Mouse (Mus musculus): ENCODE data around the gene Snap25. TPM values are rescaled to one million over a fixed set of nuclear protein-coding genes. Genes with fewer than 3 reads are reported as not detected.

Gene Snap25
- total RNA-seq (2021) (under 1 TPM in 1 of 2 experiments, not detected in 1; 0.64 TPM), polyA plus RNA-seq (2012; rRNA removed) (0.98 and 3.0 TPM in 2 replicates)
- long read RNA-seq, partial matches to known transcripts, result 0 of 1 reads
- long read RNA-seq, other reads (novel, unspliced or antisense), result 1 of 1 reads

GRCm38 (mm10) chr2:136713299-136713758, at the start of gene Snap25:
Snap25 (plus strand) TSS chr2:136713453.
- TF ChIP-seq EP300 (IDR thresholded peaks at IDR 0.05; ENCODE audit: insufficient read depth, low read depth, low read length) (no peak), CTCF (IDR thresholded peaks at IDR 0.05) (no peak), POLR2A (IDR thresholded peaks at IDR 0.05; ENCODE audit: insufficient read depth, low read depth, low read length) (no peak)
- intact Hi-C loops (cut with DNase I), result loop anchor here (10.0 kb wide), 2 partner anchors 109 to 569 kb away; no protein-coding TSS in a partner anchor
- Histone ChIP-seq H3K36me3 (ENCODE audit: control insufficient read depth, insufficient read depth, low read length) (no peaks in the 10 kb centered on the region), H3K4me1 (ENCODE audit: control insufficient read depth, insufficient read depth, low read length) (no peaks in the 10 kb centered on the region), H3K79me2 (replicated peaks; ENCODE audit: control insufficient read depth, insufficient read depth, low read length) (no peaks in the 10 kb centered on the region), H3K27me3 (ENCODE audit: control insufficient read depth, insufficient read depth, low read length) (peaks cover 3% of the 10 kb centered on the region; the same call in 1 of the 2 replicates), H3K9ac (ENCODE audit: low read depth, low read length) (no peak within 1 kb of the TSS), H3K4me3 (no peak within 1 kb of the TSS), H3K27ac (no peak within 1 kb of the TSS)
- WGBS, result under 1% methylated on average over 20 of the region's 20 CpGs
- DNase-seq, result no peak

DNA sequence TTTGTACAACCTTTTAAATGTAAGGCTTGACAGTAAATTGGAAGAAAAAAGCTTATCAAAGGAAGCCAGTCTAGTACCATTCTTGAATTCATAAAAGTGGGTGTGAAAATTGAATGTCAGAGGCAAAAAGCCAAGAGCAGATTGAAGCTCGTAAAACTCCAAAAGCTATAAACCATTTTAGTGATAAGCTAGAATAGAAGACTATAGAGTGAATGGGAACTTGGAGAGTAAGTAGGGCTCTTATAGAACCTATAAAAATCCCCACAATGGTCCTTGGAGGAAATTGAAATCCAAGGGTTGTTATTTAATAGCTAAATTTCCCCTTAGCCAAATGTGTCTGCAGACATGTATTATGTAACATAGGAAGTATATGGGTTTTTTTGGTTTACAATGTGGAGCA, 46.3 kb upstream of the Snap25 start:
- no peak for TF ChIP-seq POLR2A (IDR thresholded peaks at IDR 0.05; ENCODE audit: insufficient read depth, low read depth, low read length)
- no peak for TF ChIP-seq EP300 (IDR thresholded peaks at IDR 0.05; ENCODE audit: insufficient read depth, low read depth, low read length)
- TF ChIP-seq CTCF (IDR thresholded peaks at IDR 0.05), result no peak
- H3K79me2 ChIP-seq (replicated peaks; ENCODE audit: control insufficient read depth, insufficient read depth, low read length), result no peaks in the 10 kb centered on the region
- no peak for DNase-seq
- H3K27me3 ChIP-seq (ENCODE audit: control insufficient read depth, insufficient read depth, low read length), result no peaks in the 10 kb centered on the region
- H3K36me3 ChIP-seq (ENCODE audit: control insufficient read depth, insufficient read depth, low read length), result no peaks in the 10 kb centered on the region
- no peak overlapping the region for H3K9ac ChIP-seq (ENCODE audit: low read depth, low read length)
- peaks cover 2% of the 10 kb centered on the region for H3K4me1 ChIP-seq (ENCODE audit: control insufficient read depth, insufficient read depth, low read length)
- intact Hi-C loops (cut with DNase I), result no loop called here
- 67% methylated on average over 1 of the region's 1 CpGs for WGBS
- no peak overlapping the region for H3K27ac ChIP-seq
- H3K4me3 ChIP-seq, result no peak overlapping the region

DNA sequence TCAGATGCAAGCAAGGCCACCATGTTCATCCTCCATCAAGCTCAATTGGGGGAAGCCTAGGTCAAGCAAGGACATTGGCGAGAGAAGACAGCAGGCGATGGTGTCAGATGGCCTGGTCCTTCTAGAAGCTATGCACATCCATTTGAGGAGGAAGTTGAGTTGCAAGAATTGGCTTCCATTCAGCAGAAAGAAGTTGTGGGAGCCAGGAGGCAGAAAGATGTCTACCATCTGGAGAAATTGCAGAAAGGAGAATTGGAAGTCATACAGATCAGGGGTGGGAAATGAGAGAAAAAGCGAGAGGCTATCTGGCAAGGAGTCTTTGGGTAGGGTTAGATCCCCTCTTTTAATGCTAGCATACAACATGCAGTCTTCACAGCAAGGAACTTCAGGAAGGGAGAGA, 44.1 kb upstream of the Snap25 start:
- H3K4me1 ChIP-seq (ENCODE audit: control insufficient read depth, insufficient read depth, low read length), result peaks cover 2% of the 10 kb centered on the region
- peak overlapping the region; percentile 44 for H3K27ac ChIP-seq
- DNase-seq, result peak in 1 of 2 experiments; percentile 40
- TF ChIP-seq POLR2A (IDR thresholded peaks at IDR 0.05; ENCODE audit: insufficient read depth, low read depth, low read length), result no peak
- TF ChIP-seq EP300 (IDR thresholded peaks at IDR 0.05; ENCODE audit: insufficient read depth, low read depth, low read length), result no peak
- no peak for TF ChIP-seq CTCF (IDR thresholded peaks at IDR 0.05)
- H3K4me3 ChIP-seq, result no peak overlapping the region
- H3K36me3 ChIP-seq (ENCODE audit: control insufficient read depth, insufficient read depth, low read length), result no peaks in the 10 kb centered on the region
- WGBS, result 71% methylated on average over 3 of the region's 3 CpGs
- H3K79me2 ChIP-seq (replicated peaks; ENCODE audit: control insufficient read depth, insufficient read depth, low read length), result no peaks in the 10 kb centered on the region
- intact Hi-C loops (cut with DNase I), result no loop called here
- no peak overlapping the region for H3K9ac ChIP-seq (ENCODE audit: low read depth, low read length)
- no peaks in the 10 kb centered on the region for H3K27me3 ChIP-seq (ENCODE audit: control insufficient read depth, insufficient read depth, low read length)

DNA sequence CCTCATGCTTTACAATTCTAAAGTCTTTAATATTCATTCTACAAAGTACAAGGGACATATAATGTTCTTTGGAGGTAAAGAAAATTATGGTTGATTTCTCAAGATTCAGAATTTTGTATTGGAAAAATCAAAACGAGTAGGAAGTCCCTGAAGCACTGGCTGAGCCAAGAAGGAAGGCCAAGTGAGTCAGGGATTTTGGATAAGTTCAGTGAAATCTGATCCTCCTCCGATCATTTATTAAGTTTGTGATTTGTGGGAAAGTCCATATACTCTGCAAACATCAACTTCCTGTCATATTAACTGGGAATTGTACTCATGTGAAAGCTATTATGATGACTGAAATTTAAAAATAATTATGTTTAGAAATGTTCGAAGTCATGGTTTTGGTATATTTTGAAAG, 43.6 kb upstream of the Snap25 start:
- TF ChIP-seq EP300 (IDR thresholded peaks at IDR 0.05; ENCODE audit: insufficient read depth, low read depth, low read length), result no peak
- no peak for TF ChIP-seq POLR2A (IDR thresholded peaks at IDR 0.05; ENCODE audit: insufficient read depth, low read depth, low read length)
- no peak for TF ChIP-seq CTCF (IDR thresholded peaks at IDR 0.05)
- DNase-seq, result no peak
- 62% methylated on average over 3 of the region's 3 CpGs for WGBS

GRCm38 (mm10) chr2:136670539-136671271, 42.5 kb upstream of the Snap25 start:
- intact Hi-C loops (cut with DNase I), result no loop called here
- WGBS, result 30% methylated on average over 9 of the region's 9 CpGs
- Histone ChIP-seq H3K36me3 (ENCODE audit: control insufficient read depth, insufficient read depth, low read length) (no peaks in the 10 kb centered on the region), H3K27me3 (ENCODE audit: control insufficient read depth, insufficient read depth, low read length) (no peaks in the 10 kb centered on the region), H3K4me1 (ENCODE audit: control insufficient read depth, insufficient read depth, low read length) (peaks cover 2% of the 10 kb centered on the region), H3K4me3 (no peak overlapping the region), H3K9ac (ENCODE audit: low read depth, low read length) (no peak overlapping the region), H3K79me2 (replicated peaks; ENCODE audit: control insufficient read depth, insufficient read depth, low read length) (no peaks in the 10 kb centered on the region), H3K27ac (no peak overlapping the region; the same call in 1 of the 2 replicates)
- TF ChIP-seq POLR2A (IDR thresholded peaks at IDR 0.05; ENCODE audit: insufficient read depth, low read depth, low read length) (no peak), EP300 (IDR thresholded peaks at IDR 0.05; ENCODE audit: insufficient read depth, low read depth, low read length) (no peak), CTCF (IDR thresholded peaks at IDR 0.05) (no peak)
- DNase-seq, result no peak

More for the DNA sequence above, 43.6 kb upstream of the Snap25 start:
- Histone ChIP-seq H3K4me3 (no peak overlapping the region), H3K36me3 (ENCODE audit: control insufficient read depth, insufficient read depth, low read length) (no peaks in the 10 kb centered on the region), H3K79me2 (replicated peaks; ENCODE audit: control insufficient read depth, insufficient read depth, low read length) (no peaks in the 10 kb centered on the region), H3K4me1 (ENCODE audit: control insufficient read depth, insufficient read depth, low read length) (peaks cover 2% of the 10 kb centered on the region), H3K9ac (ENCODE audit: low read depth, low read length) (no peak overlapping the region), H3K27me3 (ENCODE audit: control insufficient read depth, insufficient read depth, low read length) (no peaks in the 10 kb centered on the region), H3K27ac (peak overlapping the region; percentile 44)
- intact Hi-C loops (cut with DNase I), result no loop called here
